In the genomic region with DNA sequence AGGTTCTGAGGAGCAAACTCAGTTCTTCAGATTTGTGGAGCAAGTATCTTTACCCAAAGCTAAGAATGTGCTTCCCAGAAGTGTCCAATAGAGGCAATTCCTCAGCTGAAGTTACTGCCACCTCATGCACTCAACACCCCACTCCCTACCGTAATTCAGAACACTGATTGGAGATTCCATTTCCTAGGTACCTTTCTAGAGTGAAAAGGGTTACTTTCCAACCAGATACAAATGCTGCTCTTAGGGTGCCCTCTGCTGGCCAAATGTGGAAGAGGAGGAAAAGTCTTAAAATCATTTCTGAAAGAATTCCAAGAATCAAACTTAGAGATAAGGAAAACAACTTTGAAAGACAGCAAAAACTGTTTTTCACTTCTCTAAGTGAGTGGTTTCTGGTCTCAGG, we compare ENCODE assay signal across 8 mouse cellular contexts. TPM values are rescaled to one million over a fixed set of nuclear protein-coding genes. Genes with fewer than 3 reads are reported as not detected.
DNase-seq lines count a peak whose midpoint lies in the region; TF ChIP-seq lines count a peak whose summit lies in the region.
"Had no signal": no experiment of that assay in that cellular context is flagged by ENCODE, and none has a peak within 500 bp of the region (broad histone marks: within the 10 kb centered on the region; RNA-seq: fewer than 3 reads in every experiment).

No protein-coding gene starts in this region.

- no peak overlapping the region for H3K4me3 ChIP-seq in cortical plate, adult 2 months (ENCODE audit: insufficient read depth, low read length)

- H3K4me1 ChIP-seq in cortical plate, adult 2 months (ENCODE audit: control insufficient read depth, insufficient read depth, low read length), result no peaks in the 10 kb centered on the region

- DNase-seq in ES-CJ7 (ENCODE audit: low read depth, low spot score) (peak; percentile 73), R1 (ENCODE audit: low read depth, low spot score) (peak; percentile 76)
- DNase-seq in heart, postnatal 36 days, result peak; percentile 59 to 74
- peak; percentile 67 for DNase-seq in layer of hippocampus, adult 9-10 months (ENCODE audit: low spot score)
- peak; percentile 87 for DNase-seq in lung, postnatal 10 days
- peak; percentile 84 to 86 for DNase-seq in right cerebral cortex, adult 2 months (ENCODE audit: low spot score in 2 of 2)

- H3K27ac ChIP-seq in cortical plate, adult 2 months (ENCODE audit: insufficient read depth, low read length), result no peak overlapping the region

- TF ChIP-seq POLR2A in cortical plate, adult 2 months (IDR thresholded peaks at IDR 0.05; ENCODE audit: extremely low read depth, insufficient read depth, low read length), result no peak

- intact Hi-C loops in heart, postnatal 36 days (cut with DNase I), result loop anchor here (2.0 kb wide), 1 partner anchor 43 kb away; no protein-coding TSS in a partner anchor

- peak; percentile 61 for TF ChIP-seq CTCF in cortical plate, adult 2 months (IDR thresholded peaks at IDR 0.05; ENCODE audit: extremely low read depth, insufficient read depth, low read length)

RNA-seq across cellular contexts. Expression of gene Hsd17b3, which starts 4.3 kb away (rescaled TPM):
- polyA plus RNA-seq in cortical plate, adult 2 months (2012; rRNA removed), result not detected in 2 replicates
- total RNA-seq in heart, postnatal 36 days (2021), result not detected
- polyA plus RNA-seq: liver, embryonic 16.5 days had no signal

RNA-seq across cellular contexts. Expression of gene Slc35d2, which starts 35.8 kb away (rescaled TPM):
- polyA plus RNA-seq in cortical plate, adult 2 months (2012; rRNA removed), result 1.5 and 1.6 TPM in 2 replicates
- total RNA-seq in heart, postnatal 36 days (2021), result 1 to 10 TPM; 2.1 to 2.5 TPM

RNA-seq across cellular contexts. Expression of gene Zfp367, which starts 59.7 kb away (rescaled TPM):
- polyA plus RNA-seq in cortical plate, adult 2 months (2012; rRNA removed), result 31.9 and 34.6 TPM in 2 replicates
- total RNA-seq in heart, postnatal 36 days (2021), result 10 to 100 TPM; 20.9 to 22.8 TPM
